Mouse (Mus musculus) telencephalon, adult 2 months (tissue): ENCODE data around the gene Ggt6.
"Not testable (repeated sequence)": the region's sequence is repeated elsewhere in the genome, so short reads cannot be mapped to it uniquely, and the experiment has no call there.

Source experiments
- DNase-seq: peaks from one replicate; pipeline ENCODE4 v3.0.0-alpha.2; 2011; ENCODE audit warnings: low read depth, low spot score

Gene Ggt6

GRCm38 (mm10) chr11:72436756-72437650 is 1.7 kb downstream of the Ggt6 start:
- DNase-seq, result no peak

GRCm38 (mm10) chr11:72438411-72438810 is 3.1 kb downstream of the Ggt6 start:
- no peak for DNase-seq

- DNase-seq, result not testable (repeated sequence)
Measured at GRCm38 (mm10) chr11:72440597-72440964, 5.3 kb downstream of the Ggt6 start.

- peak; percentile 97 for DNase-seq
Measured at GRCm38 (mm10) chr11:72440965-72441664, 5.8 kb downstream of the Ggt6 start, which contains the start of gene Mybbp1a. Mybbp1a (plus strand) TSS chr11:72441355.

- no peak for DNase-seq
Measured at GRCm38 (mm10) chr11:72446311-72447105, 11.2 kb downstream of the Ggt6 start.

GRCm38 (mm10) chr11:72447475-72447874 is 12.1 kb downstream of the Ggt6 start:
- DNase-seq, result no peak

GRCm38 (mm10) chr11:72452140-72452665 is 16.9 kb downstream of the Ggt6 start:
- DNase-seq, result no peak

GRCm38 (mm10) chr11:72453105-72453953 is 18.0 kb downstream of the Ggt6 start:
- DNase-seq, result no peak

- DNase-seq, result peak; percentile 68
Measured at GRCm38 (mm10) chr11:72455694-72456093, 20.4 kb downstream of the Ggt6 start.

- no peak for DNase-seq
Measured at GRCm38 (mm10) chr11:72457995-72458496, 22.7 kb downstream of the Ggt6 start.

- DNase-seq, result no peak
Measured at GRCm38 (mm10) chr11:72458502-72458901, 23.2 kb downstream of the Ggt6 start.

- no peak for DNase-seq
Measured at GRCm38 (mm10) chr11:72461500-72461981, 26.2 kb downstream of the Ggt6 start.

- DNase-seq, result no peak
Measured at GRCm38 (mm10) chr11:72464821-72465220, 29.5 kb downstream of the Ggt6 start.

- no peak for DNase-seq
Measured at GRCm38 (mm10) chr11:72465978-72466693, 30.8 kb downstream of the Ggt6 start.

GRCm38 (mm10) chr11:72466694-72467507 is 31.6 kb downstream of the Ggt6 start:
- no peak for DNase-seq

- no peak for DNase-seq
Measured at GRCm38 (mm10) chr11:72468525-72468924, 33.2 kb downstream of the Ggt6 start.

- no peak for DNase-seq
Measured at GRCm38 (mm10) chr11:72469217-72469616, 33.9 kb downstream of the Ggt6 start.

GRCm38 (mm10) chr11:72470004-72470403 is 34.7 kb downstream of the Ggt6 start:
- DNase-seq, result no peak

GRCm38 (mm10) chr11:72471381-72471780 is 36.1 kb downstream of the Ggt6 start:
- DNase-seq, result no peak
